Mouse (Mus musculus): ENCODE measurements around the gene Gm364. TPM values are rescaled to one million over a fixed set of nuclear protein-coding genes. Genes with fewer than 3 reads are reported as not detected.

Gm364 gene
- polyA plus RNA-seq (2014; fragmentation: Nextera tagmentation; extraction: Ambion mirVana), result 0.08 TPM in 1 of 2 replicates, not detected in the other

DNA sequence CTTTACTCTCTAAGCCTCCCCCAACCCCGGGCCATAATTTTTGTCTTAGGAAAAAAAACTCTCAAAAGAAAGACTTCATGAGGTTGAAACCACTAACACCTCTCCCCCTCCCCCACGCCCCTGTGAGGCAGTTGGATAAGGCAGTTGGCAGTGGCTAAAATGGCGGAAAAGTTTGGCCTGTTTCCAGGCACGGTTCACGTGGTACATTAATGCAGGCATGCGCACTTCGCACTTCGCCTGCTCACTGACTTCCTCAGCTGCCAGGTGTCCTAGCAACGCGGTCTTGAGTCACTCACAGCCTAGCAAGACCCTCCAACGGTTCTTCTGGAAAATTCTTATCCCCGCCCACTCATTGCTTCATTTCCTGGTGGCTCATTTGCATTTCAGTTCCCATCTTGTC lies at the start of gene Gm364:
Gm364 (plus strand) TSS at position 386 of the 400 bp plus-strand sequence.
- Histone ChIP-seq H3K9ac (ENCODE audit: low read length) (no peak within 1 kb of the TSS), H3K4me3 (ENCODE audit: low read depth, low read length) (no peak within 1 kb of the TSS), H3K27me3 (replicated peaks; ENCODE audit: control insufficient read depth, insufficient read depth, low read length) (no peaks in the 10 kb centered on the region), H3K27ac (ENCODE audit: low read depth, low read length) (no peak within 1 kb of the TSS), H3K4me1 (ENCODE audit: control insufficient read depth, insufficient read depth, low read length) (no peaks in the 10 kb centered on the region), H3K9me3 (replicated peaks; ENCODE audit: control insufficient read depth, low read length) (no peaks in the 10 kb centered on the region), H3K4me2 (ENCODE audit: low read length) (no peak within 1 kb of the TSS), H3K36me3 (ENCODE audit: control insufficient read depth, insufficient read depth, low read length) (no peaks in the 10 kb centered on the region)
- 87% methylated on average over 12 of the region's 12 CpGs for whole genome bisulfite sequencing
- no peak for DNase-seq (ENCODE audit: low spot score)
- ATAC-seq, result no peak

- 52% methylated on average over 1 of the region's 1 CpGs for WGBS
- Histone ChIP-seq H3K4me3 (ENCODE audit: low read depth, low read length) (no peak overlapping the region), H3K27me3 (replicated peaks; ENCODE audit: control insufficient read depth, insufficient read depth, low read length) (no peaks in the 10 kb centered on the region), H3K36me3 (ENCODE audit: control insufficient read depth, insufficient read depth, low read length) (no peaks in the 10 kb centered on the region), H3K4me2 (ENCODE audit: low read length) (no peak overlapping the region), H3K27ac (ENCODE audit: low read depth, low read length) (no peak overlapping the region), H3K9me3 (replicated peaks; ENCODE audit: control insufficient read depth, low read length) (no peaks in the 10 kb centered on the region), H3K4me1 (ENCODE audit: control insufficient read depth, insufficient read depth, low read length) (no peaks in the 10 kb centered on the region), H3K9ac (ENCODE audit: low read length) (no peak overlapping the region)
- DNase-seq (ENCODE audit: low spot score), result no peak
- ATAC-seq, result no peak
These were observed 49.6 kb upstream of the Gm364 start for GRCm38 (mm10) chrX:57359316-57359715.

DNA sequence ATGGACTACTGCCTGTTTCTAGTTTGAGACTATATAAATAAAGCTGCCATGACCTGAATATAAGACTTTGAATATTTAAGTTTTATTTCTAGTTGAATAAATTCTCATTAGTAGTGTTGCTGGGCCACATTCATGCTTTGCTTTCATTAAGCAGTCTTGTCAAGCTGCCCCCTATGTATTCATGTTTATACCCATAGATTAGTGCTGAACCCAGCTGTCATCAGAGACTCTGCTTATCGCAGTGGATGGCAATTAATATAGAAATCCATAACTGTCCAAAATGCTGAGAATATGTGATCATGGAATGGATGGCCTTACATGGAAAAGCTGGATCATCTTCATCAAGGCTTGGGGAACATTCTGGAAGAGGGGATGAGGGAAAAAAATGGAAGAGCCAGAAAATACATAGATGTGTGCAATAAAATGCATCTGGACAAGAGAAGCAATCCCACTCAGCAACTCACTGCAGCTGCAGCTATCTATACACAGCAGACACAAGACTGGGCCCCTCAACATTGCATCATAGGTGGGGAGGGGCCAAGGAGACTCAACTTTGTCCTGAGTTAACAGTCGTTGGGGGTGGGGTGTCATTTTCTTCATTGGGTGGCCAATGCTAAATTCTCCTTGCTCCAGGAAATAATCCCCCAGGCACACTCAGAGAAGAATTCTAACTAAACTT lies 43.9 kb upstream of the Gm364 start:
- Histone ChIP-seq H3K9me3 (replicated peaks; ENCODE audit: control insufficient read depth, low read length) (no peaks in the 10 kb centered on the region), H3K4me3 (ENCODE audit: low read depth, low read length) (no peak overlapping the region), H3K4me2 (ENCODE audit: low read length) (no peak overlapping the region), H3K9ac (ENCODE audit: low read length) (no peak overlapping the region), H3K27ac (ENCODE audit: low read depth, low read length) (no peak overlapping the region), H3K36me3 (ENCODE audit: control insufficient read depth, insufficient read depth, low read length) (no peaks in the 10 kb centered on the region), H3K4me1 (ENCODE audit: control insufficient read depth, insufficient read depth, low read length) (no peaks in the 10 kb centered on the region), H3K27me3 (replicated peaks; ENCODE audit: control insufficient read depth, insufficient read depth, low read length) (no peaks in the 10 kb centered on the region)
- ATAC-seq, result no peak
- 80% methylated on average over 2 of the region's 2 CpGs for WGBS
- no peak for DNase-seq (ENCODE audit: low spot score)

DNA sequence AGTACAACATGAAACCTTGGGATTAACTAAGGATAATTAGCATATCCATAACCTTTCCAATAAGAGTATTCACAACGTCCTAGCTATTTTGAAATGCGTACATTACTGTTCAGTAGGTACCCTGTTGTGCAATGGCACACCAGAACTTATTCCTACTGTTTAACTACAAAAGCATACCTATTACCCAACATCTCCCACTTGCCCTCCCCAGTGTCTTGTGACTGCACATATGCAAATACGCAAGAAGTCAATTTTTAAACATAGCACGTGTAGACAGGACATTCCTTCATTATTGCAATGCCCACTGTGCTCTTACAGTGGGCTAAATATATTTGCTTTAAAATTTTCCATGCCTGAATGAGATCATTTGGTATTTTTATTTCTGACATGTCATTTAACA lies 36.0 kb upstream of the Gm364 start:
- no peak overlapping the region for H3K4me2 ChIP-seq (ENCODE audit: low read length)
- DNase-seq (ENCODE audit: low spot score) (no peak), ATAC-seq (no peak)
- no peak overlapping the region for H3K9ac ChIP-seq (ENCODE audit: low read length)
- H3K9me3 ChIP-seq (replicated peaks; ENCODE audit: control insufficient read depth, low read length), result no peaks in the 10 kb centered on the region
- no peak overlapping the region for H3K27ac ChIP-seq (ENCODE audit: low read depth, low read length)
- H3K4me3 ChIP-seq (ENCODE audit: low read depth, low read length), result no peak overlapping the region
- H3K4me1 ChIP-seq (ENCODE audit: control insufficient read depth, insufficient read depth, low read length), result no peaks in the 10 kb centered on the region
- peaks cover 16% of the 10 kb centered on the region for H3K36me3 ChIP-seq (ENCODE audit: control insufficient read depth, insufficient read depth, low read length)
- 83% methylated on average over 4 of the region's 4 CpGs for WGBS
- no peaks in the 10 kb centered on the region for H3K27me3 ChIP-seq (replicated peaks; ENCODE audit: control insufficient read depth, insufficient read depth, low read length)

DNA sequence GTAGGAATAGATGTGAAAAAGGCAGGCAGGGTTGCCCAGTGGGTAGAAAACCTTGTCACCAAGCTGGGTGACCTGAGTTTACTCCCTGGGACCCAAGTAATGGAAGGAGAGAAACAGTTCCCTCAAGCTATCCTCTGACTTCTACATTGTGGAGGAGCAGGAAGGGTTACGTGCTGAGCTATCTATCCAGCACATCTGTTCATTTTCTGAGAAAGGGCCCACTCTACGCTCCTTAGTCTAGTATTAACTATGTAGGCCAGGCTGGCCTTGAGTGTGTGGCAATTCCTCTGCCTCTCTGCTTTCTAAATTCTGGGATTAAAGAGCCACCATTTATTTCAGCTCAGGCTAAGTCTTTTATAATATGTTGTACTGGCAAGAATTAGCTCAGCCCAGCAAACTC lies 35.4 kb upstream of the Gm364 start:
- Histone ChIP-seq H3K27me3 (replicated peaks; ENCODE audit: control insufficient read depth, insufficient read depth, low read length) (no peaks in the 10 kb centered on the region), H3K36me3 (ENCODE audit: control insufficient read depth, insufficient read depth, low read length) (peaks cover 21% of the 10 kb centered on the region), H3K27ac (ENCODE audit: low read depth, low read length) (no peak overlapping the region), H3K9me3 (replicated peaks; ENCODE audit: control insufficient read depth, low read length) (no peaks in the 10 kb centered on the region), H3K4me2 (ENCODE audit: low read length) (no peak overlapping the region), H3K4me3 (ENCODE audit: low read depth, low read length) (no peak overlapping the region), H3K9ac (ENCODE audit: low read length) (no peak overlapping the region), H3K4me1 (ENCODE audit: control insufficient read depth, insufficient read depth, low read length) (no peaks in the 10 kb centered on the region)
- ATAC-seq (no peak), DNase-seq (ENCODE audit: low spot score) (no peak)
- WGBS, result 86% methylated on average over 2 of the region's 2 CpGs

DNA sequence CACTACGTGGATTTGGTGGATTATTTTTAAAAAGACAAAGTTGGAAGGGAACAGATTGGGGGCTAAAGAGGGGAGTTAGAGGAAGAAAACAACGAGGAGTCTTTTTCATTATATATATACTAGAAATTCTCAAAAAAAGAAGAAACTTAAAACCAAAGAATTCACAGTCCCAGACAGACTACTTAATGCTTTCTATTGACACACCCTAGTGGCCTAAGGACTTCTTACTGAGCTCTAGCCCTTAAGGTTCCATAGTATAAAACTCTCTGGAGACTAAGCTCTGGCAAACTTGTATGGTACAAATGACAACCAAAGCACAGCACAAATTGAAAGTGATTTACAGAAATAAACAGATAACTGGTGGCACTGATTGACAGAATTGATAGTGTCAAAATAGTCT lies 34.9 kb upstream of the Gm364 start:
- WGBS, result 78% methylated on average over 2 of the region's 2 CpGs

DNA sequence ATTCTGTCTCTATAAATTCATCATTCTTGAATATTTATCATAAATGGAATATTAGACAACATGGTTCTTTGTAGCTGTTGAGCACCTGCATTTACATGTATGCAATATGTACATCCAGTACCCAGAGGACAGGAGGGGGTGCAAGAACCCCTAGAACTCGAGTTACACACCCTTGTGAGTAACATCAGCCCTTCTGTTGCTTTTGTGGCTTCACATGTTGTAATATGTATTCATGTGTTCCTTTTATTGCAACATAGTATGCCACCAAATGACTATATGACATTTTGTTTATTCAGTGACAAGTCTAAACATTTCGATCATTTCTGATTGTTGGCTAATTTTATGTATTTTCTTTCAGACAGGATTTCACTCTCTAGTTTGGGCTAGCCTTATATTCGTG lies 31.9 kb upstream of the Gm364 start:
- no peaks in the 10 kb centered on the region for H3K9me3 ChIP-seq (replicated peaks; ENCODE audit: control insufficient read depth, low read length)
- WGBS, result 73% methylated on average over 3 of the region's 3 CpGs
- no peak overlapping the region for H3K9ac ChIP-seq (ENCODE audit: low read length)
- no peak for ATAC-seq
- no peaks in the 10 kb centered on the region for H3K27me3 ChIP-seq (replicated peaks; ENCODE audit: control insufficient read depth, insufficient read depth, low read length)
- H3K36me3 ChIP-seq (ENCODE audit: control insufficient read depth, insufficient read depth, low read length), result peaks cover 45% of the 10 kb centered on the region
- no peak for DNase-seq (ENCODE audit: low spot score)
- H3K4me2 ChIP-seq (ENCODE audit: low read length), result no peak overlapping the region
- no peak overlapping the region for H3K4me3 ChIP-seq (ENCODE audit: low read depth, low read length)
- no peaks in the 10 kb centered on the region for H3K4me1 ChIP-seq (ENCODE audit: control insufficient read depth, insufficient read depth, low read length)
- no peak overlapping the region for H3K27ac ChIP-seq (ENCODE audit: low read depth, low read length)

More for the DNA sequence above, 34.9 kb upstream of the Gm364 start:
- Histone ChIP-seq H3K27ac (ENCODE audit: low read depth, low read length) (no peak overlapping the region), H3K9me3 (replicated peaks; ENCODE audit: control insufficient read depth, low read length) (no peaks in the 10 kb centered on the region), H3K27me3 (replicated peaks; ENCODE audit: control insufficient read depth, insufficient read depth, low read length) (no peaks in the 10 kb centered on the region), H3K4me1 (ENCODE audit: control insufficient read depth, insufficient read depth, low read length) (no peaks in the 10 kb centered on the region), H3K4me3 (ENCODE audit: low read depth, low read length) (no peak overlapping the region), H3K36me3 (ENCODE audit: control insufficient read depth, insufficient read depth, low read length) (peaks cover 25% of the 10 kb centered on the region), H3K9ac (ENCODE audit: low read length) (no peak overlapping the region), H3K4me2 (ENCODE audit: low read length) (no peak overlapping the region)
- ATAC-seq, result no peak
- DNase-seq (ENCODE audit: low spot score), result no peak

DNA sequence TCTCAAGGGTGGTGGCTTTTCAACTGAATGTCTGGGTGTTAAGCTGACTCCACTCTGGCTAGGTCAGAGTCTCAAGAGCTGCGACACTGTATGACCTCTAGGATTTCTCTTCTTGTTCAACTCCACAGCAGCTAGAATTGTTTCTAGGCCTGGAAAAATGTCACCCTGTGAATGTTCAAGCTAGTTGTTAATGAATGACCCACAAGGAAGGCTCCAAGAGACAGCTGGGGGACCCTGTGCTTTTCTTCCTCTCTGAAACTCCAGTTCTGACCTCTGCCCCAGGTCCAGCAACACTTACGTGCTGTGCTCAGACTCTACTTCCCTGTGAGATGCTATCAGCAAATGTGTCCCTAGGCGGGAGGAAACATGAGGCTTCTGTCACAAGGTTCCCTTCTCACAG lies 30.4 kb upstream of the Gm364 start:
- no peak overlapping the region for H3K4me2 ChIP-seq (ENCODE audit: low read length)
- ATAC-seq, result no peak
- DNase-seq (ENCODE audit: low spot score), result no peak

GRCm38 (mm10) chrX:57380915-57381314 lies 28.0 kb upstream of the Gm364 start:
- no peaks in the 10 kb centered on the region for H3K9me3 ChIP-seq (replicated peaks; ENCODE audit: control insufficient read depth, low read length)
- no peak for ATAC-seq
- H3K4me2 ChIP-seq (ENCODE audit: low read length), result no peak overlapping the region
- no peak overlapping the region for H3K27ac ChIP-seq (ENCODE audit: low read depth, low read length)
- H3K9ac ChIP-seq (ENCODE audit: low read length), result no peak overlapping the region
- H3K4me1 ChIP-seq (ENCODE audit: control insufficient read depth, insufficient read depth, low read length), result no peaks in the 10 kb centered on the region
- H3K27me3 ChIP-seq (replicated peaks; ENCODE audit: control insufficient read depth, insufficient read depth, low read length), result no peaks in the 10 kb centered on the region
- no peak for DNase-seq (ENCODE audit: low spot score)
- H3K4me3 ChIP-seq (ENCODE audit: low read depth, low read length), result no peak overlapping the region
- 64% methylated on average over 5 of the region's 5 CpGs for WGBS
- H3K36me3 ChIP-seq (ENCODE audit: control insufficient read depth, insufficient read depth, low read length), result peaks cover 77% of the 10 kb centered on the region

More for the DNA sequence above, 30.4 kb upstream of the Gm364 start:
- 83% methylated on average over 3 of the region's 3 CpGs for WGBS
- no peaks in the 10 kb centered on the region for H3K4me1 ChIP-seq (ENCODE audit: control insufficient read depth, insufficient read depth, low read length)
- no peak overlapping the region for H3K27ac ChIP-seq (ENCODE audit: low read depth, low read length)
- H3K27me3 ChIP-seq (replicated peaks; ENCODE audit: control insufficient read depth, insufficient read depth, low read length), result no peaks in the 10 kb centered on the region
- H3K4me3 ChIP-seq (ENCODE audit: low read depth, low read length), result no peak overlapping the region
- H3K9me3 ChIP-seq (replicated peaks; ENCODE audit: control insufficient read depth, low read length), result no peaks in the 10 kb centered on the region
- H3K9ac ChIP-seq (ENCODE audit: low read length), result no peak overlapping the region
- H3K36me3 ChIP-seq (ENCODE audit: control insufficient read depth, insufficient read depth, low read length), result peaks cover 53% of the 10 kb centered on the region
